Mouse (Mus musculus): ENCODE measurements at regions not wholly inside any gene's neighbourhood (a gene's known extent, or its start where the extent isn't known, plus 50 kb on each side); places are given as distances from the start of the nearest gene placed in this dataset.

- no peak for TF ChIP-seq CTCF (IDR thresholded peaks at IDR 0.05; ENCODE audit: low read depth)
- TF ChIP-seq EP300 (optimal IDR thresholded peaks at IDR 0.05) = no peak
- ATAC-seq (ENCODE audit: low FRiP score, low TSS enrichment) (no peak), DNase-seq (ENCODE audit: low spot score) (no peak)
- H3K9ac ChIP-seq (ENCODE audit: low read length) = no peak overlapping the region
- H3K4me1 ChIP-seq (replicated peaks; ENCODE audit: control insufficient read depth, insufficient read depth) = no peaks in the 10 kb centered on the region
- no peak overlapping the region for H3K4me2 ChIP-seq (replicated peaks; ENCODE audit: low read depth)
- no peak overlapping the region for H3K27ac ChIP-seq (replicated peaks)
- H3K27me3 ChIP-seq (ENCODE audit: control insufficient read depth, insufficient read depth, low read length) = no peaks in the 10 kb centered on the region
- no peaks in the 10 kb centered on the region for H3K9me3 ChIP-seq (ENCODE audit: control insufficient read depth, low read length)
- H3K36me3 ChIP-seq (ENCODE audit: control insufficient read depth, insufficient read depth, low read length) = no peaks in the 10 kb centered on the region
- 76% methylated on average over 3 of the region's 3 CpGs for WGBS
- no peak overlapping the region for H3K4me3 ChIP-seq (ENCODE audit: low read depth, low read length)
These were observed 764.1 kb upstream of the Sox9 start for GRCm38 (mm10) chr11:112017906-112018305.

- H3K9me3 ChIP-seq (ENCODE audit: control insufficient read depth, low read length) = no peaks in the 10 kb centered on the region
- DNase-seq (ENCODE audit: low spot score) (no peak), ATAC-seq (ENCODE audit: low FRiP score, low TSS enrichment) (no peak)
- H3K36me3 ChIP-seq (ENCODE audit: control insufficient read depth, insufficient read depth, low read length) = no peaks in the 10 kb centered on the region
- H3K27me3 ChIP-seq (ENCODE audit: control insufficient read depth, insufficient read depth, low read length) = no peaks in the 10 kb centered on the region
- no peak overlapping the region for H3K9ac ChIP-seq (ENCODE audit: low read length)
- 69% methylated on average over 5 of the region's 5 CpGs for WGBS
- H3K4me3 ChIP-seq (ENCODE audit: low read depth, low read length) = no peak overlapping the region
- no peak overlapping the region for H3K27ac ChIP-seq (replicated peaks)
- no peak for TF ChIP-seq EP300 (optimal IDR thresholded peaks at IDR 0.05)
- no peak for TF ChIP-seq CTCF (IDR thresholded peaks at IDR 0.05; ENCODE audit: low read depth)
- H3K4me1 ChIP-seq (replicated peaks; ENCODE audit: control insufficient read depth, insufficient read depth) = no peaks in the 10 kb centered on the region
- no peak overlapping the region for H3K4me2 ChIP-seq (replicated peaks; ENCODE audit: low read depth)
These were observed 754.0 kb upstream of the Sox9 start for GRCm38 (mm10) chr11:112028031-112028430.

DNA sequence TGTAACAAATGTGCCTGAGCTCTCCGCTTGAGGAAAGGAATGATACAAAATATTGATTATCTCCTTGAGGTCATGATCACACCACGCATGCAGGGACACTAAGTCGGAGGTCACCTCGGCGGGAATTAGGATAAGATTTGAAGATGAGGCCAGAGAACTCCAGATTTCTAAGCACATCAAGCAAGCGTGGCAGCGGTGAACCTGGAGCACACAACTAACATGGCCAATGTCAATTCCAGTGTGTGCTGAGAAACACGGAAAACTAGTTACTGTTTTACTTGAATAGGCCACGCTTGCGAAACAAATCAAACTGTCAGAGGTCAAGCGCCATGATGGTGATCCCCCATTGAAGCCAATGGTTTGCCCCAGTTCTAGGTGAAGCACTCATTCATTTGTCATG is 743.3 kb upstream of the Sox9 start:
- no peak overlapping the region for H3K9ac ChIP-seq (ENCODE audit: low read length)
- H3K4me3 ChIP-seq (ENCODE audit: low read depth, low read length) = no peak overlapping the region
- H3K9me3 ChIP-seq (ENCODE audit: control insufficient read depth, low read length) = no peaks in the 10 kb centered on the region
- no peaks in the 10 kb centered on the region for H3K27me3 ChIP-seq (ENCODE audit: control insufficient read depth, insufficient read depth, low read length)
- H3K36me3 ChIP-seq (ENCODE audit: control insufficient read depth, insufficient read depth, low read length) = no peaks in the 10 kb centered on the region
- no peak for ATAC-seq (ENCODE audit: low FRiP score, low TSS enrichment)
- H3K27ac ChIP-seq (replicated peaks) = no peak overlapping the region
- 93% methylated on average over 11 of the region's 11 CpGs for WGBS
- TF ChIP-seq EP300 (optimal IDR thresholded peaks at IDR 0.05) (no peak), CTCF (IDR thresholded peaks at IDR 0.05; ENCODE audit: low read depth) (no peak)
- H3K4me2 ChIP-seq (replicated peaks; ENCODE audit: low read depth) = no peak overlapping the region
- DNase-seq (ENCODE audit: low spot score) = no peak
- no peaks in the 10 kb centered on the region for H3K4me1 ChIP-seq (replicated peaks; ENCODE audit: control insufficient read depth, insufficient read depth)

- no peak for DNase-seq (ENCODE audit: low spot score)
- H3K4me2 ChIP-seq (replicated peaks; ENCODE audit: low read depth) = no peak overlapping the region
- TF ChIP-seq EP300 (optimal IDR thresholded peaks at IDR 0.05) = no peak
- no peak for TF ChIP-seq CTCF (IDR thresholded peaks at IDR 0.05; ENCODE audit: low read depth)
These were observed 737.6 kb upstream of the Sox9 start for GRCm38 (mm10) chr11:112044455-112044854.

DNA sequence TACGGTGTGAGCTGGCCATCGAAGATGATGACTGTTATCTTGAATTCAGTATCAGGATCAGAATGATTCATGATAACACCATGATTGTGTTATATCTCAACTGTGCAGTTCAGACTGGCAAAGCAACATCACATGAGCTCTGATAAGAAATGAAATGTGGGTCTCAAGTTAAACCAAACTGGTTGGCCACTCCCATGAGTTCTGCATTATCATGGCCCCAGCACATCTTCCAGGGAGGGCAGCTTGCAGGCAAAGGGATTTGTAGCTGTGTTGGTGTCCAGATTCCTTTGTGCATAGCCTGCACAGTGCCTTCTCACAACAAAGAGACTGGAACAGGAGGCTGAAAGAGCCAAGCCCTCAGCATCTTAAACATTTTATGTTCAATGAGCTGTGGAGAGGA is 736.7 kb upstream of the Sox9 start:
- 83% methylated on average over 2 of the region's 2 CpGs for WGBS
- Histone ChIP-seq H3K9ac (ENCODE audit: low read length) (no peak overlapping the region), H3K4me2 (replicated peaks; ENCODE audit: low read depth) (no peak overlapping the region), H3K4me1 (replicated peaks; ENCODE audit: control insufficient read depth, insufficient read depth) (no peaks in the 10 kb centered on the region), H3K36me3 (ENCODE audit: control insufficient read depth, insufficient read depth, low read length) (no peaks in the 10 kb centered on the region), H3K9me3 (ENCODE audit: control insufficient read depth, low read length) (no peaks in the 10 kb centered on the region), H3K27ac (replicated peaks) (no peak overlapping the region), H3K4me3 (ENCODE audit: low read depth, low read length) (no peak overlapping the region), H3K27me3 (ENCODE audit: control insufficient read depth, insufficient read depth, low read length) (no peaks in the 10 kb centered on the region)
- no peak for ATAC-seq (ENCODE audit: low FRiP score, low TSS enrichment)
- TF ChIP-seq CTCF (IDR thresholded peaks at IDR 0.05; ENCODE audit: low read depth) = no peak
- no peak for TF ChIP-seq EP300 (optimal IDR thresholded peaks at IDR 0.05)
- no peak for DNase-seq (ENCODE audit: low spot score)

More at GRCm38 (mm10) chr11:112044455-112044854, 737.6 kb upstream of the Sox9 start:
- no peak for ATAC-seq (ENCODE audit: low FRiP score, low TSS enrichment)
- Histone ChIP-seq H3K36me3 (ENCODE audit: control insufficient read depth, insufficient read depth, low read length) (no peaks in the 10 kb centered on the region), H3K4me1 (replicated peaks; ENCODE audit: control insufficient read depth, insufficient read depth) (no peaks in the 10 kb centered on the region), H3K4me3 (ENCODE audit: low read depth, low read length) (no peak overlapping the region), H3K9me3 (ENCODE audit: control insufficient read depth, low read length) (no peaks in the 10 kb centered on the region), H3K9ac (ENCODE audit: low read length) (no peak overlapping the region), H3K27ac (replicated peaks) (no peak overlapping the region), H3K27me3 (ENCODE audit: control insufficient read depth, insufficient read depth, low read length) (no peaks in the 10 kb centered on the region)
- 57% methylated on average over 5 of the region's 5 CpGs for WGBS

GRCm38 (mm10) chr11:112050362-112050761 is 731.7 kb upstream of the Sox9 start:
- H3K9ac ChIP-seq (ENCODE audit: low read length) = no peak overlapping the region
- no peaks in the 10 kb centered on the region for H3K4me1 ChIP-seq (replicated peaks; ENCODE audit: control insufficient read depth, insufficient read depth)
- H3K9me3 ChIP-seq (ENCODE audit: control insufficient read depth, low read length) = no peaks in the 10 kb centered on the region
- no peak overlapping the region for H3K4me3 ChIP-seq (ENCODE audit: low read depth, low read length)
- no peaks in the 10 kb centered on the region for H3K36me3 ChIP-seq (ENCODE audit: control insufficient read depth, insufficient read depth, low read length)
- H3K27me3 ChIP-seq (ENCODE audit: control insufficient read depth, insufficient read depth, low read length) = no peaks in the 10 kb centered on the region
- DNase-seq (ENCODE audit: low spot score) (no peak), ATAC-seq (ENCODE audit: low FRiP score, low TSS enrichment) (no peak)
- H3K4me2 ChIP-seq (replicated peaks; ENCODE audit: low read depth) = no peak overlapping the region
- TF ChIP-seq CTCF (IDR thresholded peaks at IDR 0.05; ENCODE audit: low read depth) (no peak), EP300 (optimal IDR thresholded peaks at IDR 0.05) (no peak)
- 53% methylated on average over 7 of the region's 7 CpGs for WGBS
- H3K27ac ChIP-seq (replicated peaks) = no peak overlapping the region
